Mouse (Mus musculus) adrenal gland, adult (tissue): ENCODE measurements at regions not wholly inside any gene's neighbourhood (a gene's known extent, or its start where the extent isn't known, plus 50 kb on each side); places are given as distances from the start of the nearest gene placed in this dataset.
A peak's percentile ranks its signal among the peaks of the same experiment; 100 is the strongest.

Source experiments
- DNase-seq, 2 experiments: peaks; one replicate each; pipeline ENCODE4 v3.0.0; 2022 to 2023; ENCODE audit warnings: low spot score in 1 of 2; ENCODE audit not compliant: inconsistent age in 2 of 2

DNA sequence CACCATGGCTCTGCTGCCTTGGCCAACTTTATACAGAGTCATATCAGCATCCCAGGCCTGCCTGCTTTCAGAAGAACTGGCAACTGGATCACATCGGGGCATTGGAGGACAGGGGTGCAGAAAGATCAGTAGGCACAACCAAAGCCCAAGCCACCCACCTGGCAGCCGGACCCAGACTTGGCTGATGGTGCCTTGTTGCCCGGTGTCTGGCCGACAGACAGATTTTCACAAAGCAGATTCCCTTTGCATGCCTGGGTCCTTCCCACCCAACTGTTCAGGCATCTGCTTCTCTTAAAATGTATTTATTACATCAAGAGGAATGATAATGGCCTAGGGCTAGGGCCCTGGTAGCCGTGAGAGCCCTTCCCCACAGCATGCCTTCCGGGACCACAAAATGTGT, 96.2 kb downstream of the Gm26897 start:
- no peak for DNase-seq

DNA sequence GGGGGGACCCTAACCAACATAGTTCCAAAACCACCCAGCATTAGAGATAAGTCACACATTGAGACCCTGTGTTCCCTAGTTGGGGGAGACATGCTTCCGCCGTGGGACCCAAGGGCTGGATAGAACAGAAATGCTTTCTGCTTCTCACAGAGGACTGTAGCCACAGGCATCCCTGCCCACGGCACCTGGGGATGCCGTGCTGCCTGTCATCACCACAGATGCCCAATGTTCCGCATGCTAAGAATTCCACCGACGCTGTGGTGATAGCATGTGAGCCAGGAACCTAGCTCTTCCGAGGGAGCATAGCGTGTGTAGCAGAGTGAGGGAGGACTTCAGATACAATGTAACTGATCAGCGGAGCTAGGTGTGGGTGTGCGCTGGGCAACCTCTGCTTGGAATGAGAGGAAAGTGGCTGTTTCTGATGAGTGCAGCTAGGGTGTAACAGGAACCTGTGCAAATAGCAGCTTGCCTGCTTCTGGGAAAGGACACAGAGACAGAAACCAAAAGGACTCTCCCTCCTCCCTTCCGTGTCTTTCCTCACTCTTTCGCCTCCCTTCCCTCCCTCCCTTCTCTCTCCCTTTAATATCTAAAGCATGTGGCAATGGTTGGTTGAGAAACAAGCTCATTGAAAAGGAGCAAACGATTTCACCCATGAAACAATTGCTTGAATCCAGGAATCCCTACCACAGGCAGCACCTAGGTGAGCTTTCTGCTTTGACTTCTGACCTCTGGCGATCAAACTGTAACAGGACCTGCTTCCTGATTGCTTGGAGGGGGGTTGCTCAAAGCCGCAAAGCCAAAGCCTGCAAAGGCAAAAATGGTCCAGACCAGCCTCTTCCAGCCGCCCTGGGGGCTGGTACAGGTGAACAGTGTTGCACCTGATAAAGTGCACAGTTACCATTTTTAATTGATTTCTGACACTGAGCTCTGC, 102.3 kb downstream of the Gm26897 start:
- DNase-seq = no peak

DNA sequence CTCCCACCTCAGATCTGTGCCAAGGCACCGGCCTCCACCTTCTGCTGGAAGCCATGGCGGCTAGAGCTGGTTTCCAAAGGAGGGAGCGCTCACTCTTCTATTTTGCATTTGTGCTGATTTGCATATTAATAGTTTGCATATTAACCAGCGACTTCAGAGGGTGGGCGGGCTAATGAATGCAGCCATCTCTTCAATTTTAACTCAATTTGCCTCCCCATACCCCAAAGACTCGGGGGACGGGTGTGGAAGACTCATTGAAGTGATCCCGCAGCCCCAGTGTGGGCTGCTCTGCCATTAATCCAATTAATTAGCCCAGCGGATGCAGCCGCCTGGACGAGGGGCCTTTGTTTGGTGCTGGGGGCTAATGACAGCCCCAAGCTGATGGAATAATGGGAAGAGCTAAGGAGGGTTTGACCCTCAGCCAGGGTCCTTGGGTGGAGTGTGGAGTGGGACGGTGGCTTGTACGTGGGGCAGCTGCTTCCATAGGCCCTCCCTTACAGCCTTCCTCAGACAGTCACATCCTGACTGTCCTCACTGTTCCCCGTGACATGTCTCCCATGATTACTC, 103.0 kb downstream of the Gm26897 start:
- no peak for DNase-seq

DNA sequence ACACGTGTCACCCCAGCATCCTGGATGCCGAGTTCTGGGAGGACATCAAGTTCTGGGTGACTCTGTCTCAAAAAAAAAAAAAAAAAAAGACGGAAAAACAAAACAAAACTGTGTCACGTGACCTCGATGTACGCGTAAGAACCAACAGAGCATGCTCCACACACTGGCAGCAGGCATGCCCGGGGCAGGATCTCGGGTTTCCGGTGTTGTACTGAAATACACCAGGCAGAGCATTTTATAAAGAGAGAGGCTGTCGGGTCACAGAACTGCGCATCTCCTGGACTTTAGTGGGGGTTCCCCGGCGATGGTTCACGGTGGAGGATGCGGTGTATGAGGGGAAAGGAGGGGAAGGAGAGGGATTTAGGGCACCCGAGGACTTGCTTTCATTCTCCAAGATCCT, 108.7 kb downstream of the Gm26897 start:
- DNase-seq = peak in 1 of 2 experiments; percentile 5

DNA sequence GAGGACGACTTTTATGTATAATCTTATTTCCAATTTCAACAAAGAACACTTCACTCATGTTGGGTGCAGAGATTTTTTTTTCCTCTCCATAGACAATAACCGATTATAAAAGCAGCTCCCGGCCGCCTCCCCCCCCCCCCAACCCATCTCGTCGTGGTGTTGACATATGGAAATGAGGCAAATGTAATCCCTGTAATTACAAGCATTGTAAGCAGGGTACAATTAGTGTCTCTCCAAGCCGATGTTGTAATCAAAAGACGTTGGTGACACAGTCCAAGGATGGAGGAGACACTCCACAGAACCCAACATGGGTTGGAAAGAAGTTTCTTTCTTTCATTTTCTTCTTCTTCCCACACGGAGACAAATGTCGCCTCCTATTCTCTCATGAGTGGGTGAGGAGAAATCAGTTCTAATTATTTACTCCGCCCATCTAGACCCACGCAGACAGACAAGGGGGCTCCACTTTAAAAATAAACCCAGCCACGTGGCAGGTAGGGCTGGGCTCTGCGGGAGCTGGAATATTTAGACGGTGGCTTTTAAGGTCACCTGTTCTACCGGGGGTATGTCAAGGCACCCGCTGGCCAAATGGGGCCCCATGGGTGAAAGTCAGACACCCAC, 110.0 kb downstream of the Gm26897 start:
- no peak for DNase-seq

DNA sequence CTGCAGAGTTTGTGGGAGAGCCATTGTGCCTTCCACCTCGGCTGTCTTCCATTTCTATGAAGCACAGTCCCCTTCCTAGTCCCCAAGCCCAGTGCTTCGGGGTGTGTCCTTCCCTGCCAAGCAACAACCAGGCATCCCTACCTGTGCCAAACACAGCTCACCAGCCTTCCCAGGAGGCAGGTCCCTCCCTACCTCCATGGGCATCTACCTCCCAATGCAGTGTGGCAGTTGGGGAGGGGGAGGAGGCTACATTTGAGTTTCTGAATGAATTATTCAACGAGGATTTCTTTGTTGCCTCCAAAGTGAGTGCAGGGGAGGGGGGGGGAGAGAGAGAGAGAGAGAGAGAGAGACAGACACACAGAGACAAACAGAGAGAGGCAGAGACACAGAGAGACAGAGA, 110.8 kb downstream of the Gm26897 start:
- no peak for DNase-seq

DNA sequence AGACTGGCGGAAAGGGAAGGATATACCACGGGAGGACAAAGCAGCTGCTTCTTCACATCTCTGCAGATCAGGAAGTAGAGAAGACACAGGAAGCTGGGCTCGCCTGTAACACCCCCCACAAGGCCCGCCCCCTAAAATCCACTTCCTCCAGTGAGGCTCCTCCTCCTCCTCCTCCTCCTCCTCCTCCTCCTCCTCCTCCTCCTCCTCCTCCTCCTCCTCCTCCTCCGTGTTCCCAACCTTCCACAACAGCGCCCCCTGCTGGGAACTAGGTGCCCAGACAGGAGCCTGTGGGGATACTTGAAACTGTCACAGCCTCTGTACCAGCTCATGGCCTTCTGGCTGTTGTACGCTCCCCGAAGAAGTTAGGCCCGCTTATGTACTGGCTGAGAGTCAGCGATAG, 115.2 kb downstream of the Gm26897 start:
- DNase-seq = no peak

DNA sequence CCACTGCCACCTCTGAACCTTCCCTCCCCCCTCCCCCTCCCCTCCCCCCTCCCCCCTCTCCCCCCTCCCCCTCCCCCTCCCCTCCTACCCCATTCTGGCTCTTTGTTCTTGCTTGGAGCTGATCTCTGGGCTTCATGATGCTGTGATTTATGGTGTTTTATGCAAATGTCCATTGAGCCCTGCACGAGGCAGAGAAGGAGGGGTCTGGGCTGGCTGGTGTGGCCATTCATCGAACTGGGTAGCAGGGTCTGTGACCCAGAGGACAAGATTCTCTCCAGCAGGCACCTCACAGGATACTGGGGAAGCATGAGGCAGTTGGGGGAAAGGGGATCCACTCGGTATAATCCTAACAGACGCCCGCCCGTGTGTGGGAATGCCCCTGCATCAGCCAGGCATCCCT, 119.0 kb downstream of the Gm26897 start:
- DNase-seq = no peak

DNA sequence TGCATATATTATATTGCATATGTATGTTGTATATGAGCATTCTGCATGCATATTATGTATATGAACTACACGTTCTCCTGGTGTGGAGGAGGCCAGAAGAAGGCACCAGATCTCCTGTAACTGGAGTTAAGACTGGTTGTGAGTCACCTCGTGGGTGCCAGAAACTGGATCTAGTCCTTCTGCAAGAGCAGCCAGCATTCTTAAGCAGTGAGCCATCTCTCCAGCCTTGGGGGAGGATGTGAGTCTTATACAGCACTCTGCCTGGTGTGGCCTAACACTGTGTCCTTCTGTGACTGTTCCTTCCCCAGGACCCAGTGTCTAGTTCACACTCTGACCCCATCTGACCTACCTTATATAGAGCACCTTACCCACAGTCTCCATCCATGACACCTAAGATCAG, 121.6 kb downstream of the Gm26897 start:
- no peak for DNase-seq

DNA sequence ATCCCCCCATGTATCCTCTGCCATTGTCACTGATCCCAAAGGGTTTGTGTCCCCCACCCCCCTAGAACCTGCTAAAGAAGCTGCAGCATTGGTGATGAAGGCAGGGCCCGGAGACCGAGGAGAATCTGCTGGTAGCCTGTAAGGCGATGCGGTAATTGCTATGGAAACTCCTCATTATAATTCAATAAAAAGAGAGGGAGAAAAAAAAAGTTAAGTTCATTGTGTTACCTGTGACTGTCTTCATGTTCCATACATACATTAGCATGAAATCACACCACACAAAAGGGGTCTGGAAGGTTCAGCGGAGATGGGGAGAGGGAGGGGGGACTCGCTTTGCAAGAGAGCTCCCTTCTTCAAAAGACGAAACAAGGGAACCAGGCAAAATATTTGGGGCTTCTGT, 123.5 kb downstream of the Gm26897 start:
- no peak for DNase-seq

DNA sequence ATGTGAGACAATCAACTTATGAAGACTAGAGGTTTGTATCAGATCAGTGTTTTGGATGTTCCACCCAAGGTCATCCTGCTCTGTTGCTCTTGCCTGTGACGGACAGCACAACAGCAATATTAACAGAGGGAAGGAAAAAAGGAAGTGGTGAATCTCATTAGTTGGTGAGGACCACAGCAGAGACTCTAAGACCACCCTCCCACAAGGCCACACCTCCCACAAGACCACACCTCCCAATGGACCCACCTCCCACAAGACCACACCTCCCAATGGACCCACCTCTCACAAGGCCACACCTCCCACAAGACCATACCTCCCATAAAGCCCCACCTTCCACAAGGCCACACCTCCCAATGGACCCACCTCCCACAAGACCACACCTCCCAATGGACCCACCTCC, 126.7 kb downstream of the Gm26897 start:
- no peak for DNase-seq

DNA sequence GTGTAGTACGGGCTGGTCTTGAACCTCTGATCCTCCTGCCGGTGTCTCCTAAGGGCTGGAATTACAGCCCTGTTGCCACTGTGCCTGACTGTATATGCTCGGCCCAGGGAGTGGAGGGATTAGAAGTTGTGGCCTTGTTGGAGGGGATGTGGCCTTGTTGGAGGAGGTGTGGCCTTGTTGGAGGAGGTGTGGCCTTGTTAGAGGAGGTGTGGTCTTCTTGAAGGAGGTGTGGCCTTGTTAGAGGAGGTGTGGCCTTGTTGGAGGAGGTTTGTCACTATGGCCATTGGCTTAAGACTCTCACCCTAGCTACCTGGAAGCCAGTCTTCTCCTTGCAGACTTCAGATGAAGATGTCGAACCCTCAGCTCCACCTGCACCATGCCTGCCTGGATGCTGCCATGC, 128.6 kb downstream of the Gm26897 start:
- no peak for DNase-seq

DNA sequence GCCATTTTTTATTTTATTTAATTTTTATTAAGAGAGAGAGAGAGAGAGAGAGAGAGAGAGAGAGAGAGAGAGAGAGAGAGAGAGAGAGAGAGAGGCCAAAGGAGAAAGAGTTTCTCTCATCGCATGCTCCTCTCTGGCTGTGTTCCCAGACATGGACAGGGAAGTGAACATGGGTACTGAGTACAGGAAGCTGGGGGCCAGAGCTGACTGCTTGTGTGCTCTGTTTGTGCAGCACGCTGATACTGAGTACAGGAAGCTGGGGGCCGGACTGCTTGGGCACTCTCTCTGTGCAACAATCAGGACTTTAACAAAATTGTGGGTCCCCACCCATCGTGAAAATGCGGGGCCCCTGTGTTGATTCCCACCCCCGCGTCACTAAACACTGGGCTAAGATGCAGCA, 130.2 kb downstream of the Gm26897 start:
- no peak for DNase-seq

DNA sequence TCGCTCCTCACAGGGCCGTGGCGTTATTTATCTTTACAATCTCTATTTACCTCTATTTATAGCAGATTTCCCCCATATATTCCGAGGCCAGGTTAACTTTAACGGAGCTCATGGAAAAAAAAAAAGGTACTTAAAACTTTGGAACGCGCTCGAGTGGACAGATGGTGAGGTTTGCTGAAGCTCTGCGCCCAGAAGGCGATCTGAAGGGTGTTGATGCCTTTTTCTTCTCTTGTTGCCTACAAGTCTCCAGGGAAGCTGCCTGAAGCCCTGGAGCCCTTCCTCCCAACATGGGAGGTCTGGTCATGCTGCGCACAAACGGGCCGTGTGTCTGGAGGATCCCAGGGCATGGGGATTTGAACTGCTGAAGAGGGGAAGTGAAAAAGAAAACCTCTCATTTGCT, 130.9 kb downstream of the Gm26897 start:
- DNase-seq = no peak

DNA sequence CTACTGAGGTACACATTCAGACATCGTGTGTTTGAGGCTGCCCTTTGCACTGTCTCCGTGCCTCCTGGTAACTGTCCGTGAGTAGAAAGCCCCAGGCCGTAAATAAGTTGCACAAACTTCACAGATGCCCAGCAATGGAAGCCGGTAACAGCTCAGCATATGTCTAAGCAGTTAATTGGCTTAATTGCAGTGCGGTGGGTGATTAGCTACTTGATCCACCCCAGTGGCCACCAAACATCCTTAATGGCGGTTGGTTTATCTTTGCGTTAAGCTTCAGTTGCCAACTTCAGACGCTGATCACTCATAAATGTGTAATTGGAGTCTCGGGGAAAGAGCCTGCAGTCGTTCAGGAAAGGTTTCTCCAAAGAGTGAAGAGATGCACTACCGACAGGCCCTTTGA, 135.3 kb downstream of the Gm26897 start:
- DNase-seq = no peak

DNA sequence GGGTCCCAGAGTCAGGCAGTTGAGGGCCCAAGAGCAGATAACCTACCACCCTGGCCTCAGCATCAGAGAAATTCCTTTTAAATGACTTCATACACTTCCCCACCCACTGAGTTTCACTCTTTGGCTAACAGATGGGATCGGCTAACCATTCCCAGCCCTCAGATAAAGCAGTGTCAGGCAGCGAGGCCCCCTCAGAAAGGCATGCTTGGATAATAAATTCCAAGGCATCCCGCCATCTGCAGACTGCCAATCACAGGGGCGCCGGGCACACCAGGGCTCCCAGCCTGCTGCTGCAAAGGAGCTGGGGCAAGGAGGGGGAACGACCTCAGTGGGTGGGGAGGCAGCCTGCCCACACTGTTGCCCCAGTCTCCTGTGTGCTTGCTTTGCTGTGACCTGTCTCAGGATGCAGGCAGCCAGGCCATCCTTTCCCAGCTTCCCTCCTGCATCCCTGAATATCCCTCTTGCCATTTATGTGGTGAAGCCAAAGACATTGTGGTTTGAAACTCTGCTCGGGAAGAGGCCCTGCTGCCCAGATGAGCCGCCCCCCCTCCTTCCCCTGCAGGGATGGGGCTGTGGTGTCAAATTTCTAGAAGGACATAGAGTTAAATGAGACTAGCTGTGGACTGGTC, 143.6 kb downstream of the Gm26897 start:
- DNase-seq = no peak

DNA sequence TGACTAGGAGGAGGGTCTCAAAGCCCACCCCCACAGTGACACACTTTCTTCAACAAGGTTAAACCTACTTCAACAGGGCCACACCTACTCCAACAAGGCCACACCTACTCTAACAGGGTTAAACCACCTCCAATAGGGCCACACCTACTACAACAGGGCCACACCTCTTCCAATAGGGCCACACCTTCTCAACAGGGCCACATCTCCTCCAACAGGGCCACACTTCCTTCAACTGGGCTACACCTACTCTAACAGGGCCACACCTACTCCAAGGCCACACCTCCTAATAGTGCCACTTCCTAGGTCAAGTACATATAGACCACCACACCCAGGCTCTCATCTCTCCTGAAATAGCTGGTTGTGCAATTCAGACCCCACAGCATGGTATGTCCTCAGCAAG, 145.3 kb downstream of the Gm26897 start:
- no peak for DNase-seq

DNA sequence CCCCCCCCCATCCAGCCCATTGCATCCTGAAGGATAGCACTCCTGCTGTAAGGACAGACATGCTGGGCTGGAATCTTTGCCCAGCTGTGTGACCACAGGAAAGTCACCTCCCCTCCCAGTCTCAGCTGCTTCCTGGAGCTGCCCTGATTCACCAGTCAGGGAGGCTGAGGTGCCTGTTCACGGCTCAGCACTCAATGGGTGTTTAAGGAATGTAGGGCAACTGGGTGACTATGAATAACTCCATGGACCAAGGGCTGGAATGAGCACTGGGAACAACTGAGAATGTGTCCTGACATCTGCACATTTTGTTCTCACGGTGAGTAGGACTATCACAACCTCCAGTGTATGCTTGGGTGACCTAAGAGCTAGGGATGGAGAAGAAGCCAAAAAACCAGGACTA, 146.5 kb downstream of the Gm26897 start:
- DNase-seq = no peak

DNA sequence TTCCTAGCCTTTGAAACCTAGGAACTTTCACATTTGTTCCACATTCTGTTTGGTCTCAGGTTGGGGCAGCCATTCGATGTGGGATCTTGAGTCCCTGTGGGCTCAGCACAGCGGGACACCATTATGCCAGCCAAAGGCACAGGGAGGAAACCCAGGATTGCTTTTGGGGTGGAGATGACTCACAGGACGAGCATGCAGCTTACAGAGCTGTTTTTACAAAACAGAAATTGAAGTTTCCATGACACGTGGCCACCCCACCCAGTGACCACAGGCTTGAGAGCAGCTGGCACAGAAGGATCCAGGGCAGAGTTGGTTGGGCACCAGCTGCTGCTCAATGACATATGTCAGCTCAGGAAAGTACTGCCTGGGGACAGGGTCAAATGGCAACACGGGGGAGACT, 147.8 kb downstream of the Gm26897 start:
- peak; percentile 17 to 59 for DNase-seq

DNA sequence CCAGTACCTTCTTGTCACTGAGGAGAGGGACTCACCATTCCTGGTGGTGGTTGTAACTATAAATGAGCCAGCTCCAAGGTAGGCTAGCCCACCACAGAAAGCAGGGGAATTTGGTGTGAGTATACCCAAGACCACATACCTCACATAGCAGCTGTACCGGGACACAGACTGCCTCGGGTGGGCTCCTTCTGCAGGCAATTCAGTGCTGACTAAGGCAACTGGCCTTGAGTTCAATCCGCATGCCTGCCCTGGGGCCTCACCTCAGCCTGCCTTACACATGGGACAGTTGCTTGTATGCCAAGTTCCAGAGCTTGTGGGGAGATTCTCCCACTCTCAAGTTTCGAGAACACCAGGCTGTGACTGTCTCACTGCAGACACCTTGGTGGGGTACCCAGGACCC, 153.6 kb downstream of the Gm26897 start:
- DNase-seq = no peak

DNA sequence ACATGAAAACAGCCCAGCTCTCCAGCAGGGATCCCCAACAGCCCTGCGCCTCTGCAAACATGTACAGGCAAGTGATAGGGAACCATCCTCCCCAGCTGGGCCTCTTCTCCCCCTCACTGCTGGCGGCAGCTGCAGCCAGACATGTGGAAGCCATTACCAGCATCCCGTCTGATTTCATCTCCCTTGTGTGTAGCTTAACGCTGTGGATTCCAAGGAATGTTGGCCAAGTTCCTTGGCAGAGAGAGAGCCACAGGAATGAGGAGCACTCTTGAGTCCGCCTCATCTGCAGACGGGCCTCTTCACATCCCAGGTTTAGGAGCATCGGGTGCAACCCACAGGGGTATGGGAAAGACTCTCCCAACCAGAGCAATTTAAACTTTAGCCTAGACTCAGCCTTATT, 157.1 kb downstream of the Gm26897 start:
- DNase-seq = peak; percentile 16 to 25

DNA sequence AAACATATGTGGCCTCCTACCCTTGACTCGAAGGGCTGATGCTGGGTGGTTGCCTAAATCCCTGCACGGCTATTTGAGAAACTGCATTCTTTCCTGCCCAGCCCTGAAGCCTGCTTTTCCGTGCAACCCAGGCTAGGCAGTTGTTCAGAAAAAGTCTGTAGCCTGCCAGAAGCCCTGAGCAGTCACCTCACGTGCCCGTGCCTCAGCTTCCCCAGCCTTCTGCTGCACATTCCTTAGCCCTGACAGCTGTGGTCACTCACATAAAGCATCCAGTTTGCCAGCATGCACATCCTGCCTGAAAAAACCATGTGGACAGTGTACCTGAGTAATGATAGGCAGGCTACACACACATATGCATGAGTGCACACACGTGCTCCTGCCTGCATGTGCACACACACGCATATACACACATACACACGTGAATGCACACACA, 157.6 kb downstream of the Gm26897 start:
- DNase-seq = no peak
